Mouse (Mus musculus) right cerebral cortex, postnatal 25 days (tissue): ENCODE results near the gene Ier3.

Source experiments
- DNase-seq: peaks from one replicate; pipeline ENCODE4 v3.0.0; 2022

The Ier3 gene

DNA sequence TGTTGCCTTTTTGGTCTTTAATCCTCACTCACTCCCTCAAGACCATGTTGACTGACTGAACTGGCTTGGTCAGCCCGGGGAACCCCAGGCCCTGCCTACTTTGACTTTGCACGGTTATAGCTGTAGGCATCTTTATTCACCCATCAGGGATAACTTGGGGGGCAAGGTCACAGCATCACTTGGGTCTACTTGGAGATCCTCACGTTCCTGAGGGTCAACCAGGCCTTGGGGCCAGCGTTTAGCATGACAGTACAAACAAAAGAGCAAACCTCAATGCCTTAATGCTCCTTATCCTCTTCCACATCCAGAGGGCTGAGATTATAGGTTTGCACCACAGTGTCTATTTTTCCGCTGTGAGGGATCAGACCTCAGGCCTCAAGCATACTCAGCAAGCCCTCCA is 9.2 kb upstream of the Ier3 start:
- no peak for DNase-seq

DNA sequence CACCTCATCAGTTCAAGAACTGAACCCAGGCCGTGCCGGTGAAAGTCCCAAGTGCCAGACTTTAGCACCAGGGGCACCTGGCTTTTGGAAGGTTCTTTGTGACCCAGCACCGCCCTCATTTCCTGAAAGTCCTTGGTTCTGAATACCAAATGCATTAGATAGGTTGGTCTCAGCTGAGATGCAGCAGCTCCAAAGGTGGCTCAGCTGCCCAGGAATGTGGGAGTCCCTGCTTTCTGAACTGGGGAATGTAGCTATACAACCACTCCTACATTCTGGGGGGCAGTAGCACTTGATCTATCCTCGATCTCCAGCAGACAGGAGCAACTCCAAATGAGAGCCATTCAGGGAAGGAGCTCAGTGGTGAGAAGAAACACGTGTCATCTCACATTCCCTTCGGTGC is 8.7 kb upstream of the Ier3 start:
- no peak for DNase-seq

DNA sequence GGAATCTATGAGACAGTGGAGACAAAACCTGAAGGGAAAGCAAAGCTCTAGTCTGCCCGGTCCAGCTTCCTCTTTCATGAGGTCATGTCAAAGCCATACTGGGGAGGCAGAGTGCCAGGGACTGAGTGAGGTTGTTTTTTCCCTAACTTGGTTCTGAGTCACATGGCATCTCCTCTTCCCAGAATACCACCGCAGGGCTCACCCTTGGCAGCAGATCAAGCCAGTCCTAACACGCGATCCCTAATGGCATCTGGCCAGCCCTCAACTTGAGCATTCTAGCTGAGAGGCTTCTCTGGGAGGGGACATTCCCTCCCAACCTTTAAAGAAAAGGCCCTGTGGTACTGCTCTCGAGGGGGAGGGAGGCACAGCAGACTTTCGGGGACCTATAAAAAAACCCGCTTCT is 8.2 kb upstream of the Ier3 start:
- DNase-seq = no peak

DNA sequence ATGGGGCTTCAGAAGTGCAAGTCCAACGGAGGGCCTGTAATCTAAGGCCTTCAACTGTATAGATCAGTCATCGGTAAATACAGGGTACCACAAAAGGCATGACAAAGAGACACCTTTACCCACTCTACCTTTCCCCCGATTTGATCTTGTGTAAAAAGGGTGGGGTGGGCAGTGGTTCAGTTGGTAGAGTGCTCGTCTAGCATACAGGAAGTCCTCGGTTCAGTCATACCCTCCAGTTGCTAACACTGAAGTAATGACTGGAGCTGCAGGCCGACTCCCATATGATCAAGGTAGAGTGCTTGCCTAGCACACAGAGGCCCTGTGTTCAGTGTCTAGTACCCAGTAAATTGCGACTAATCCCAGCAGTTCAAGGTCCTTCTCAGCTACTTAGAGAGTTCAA is 7.8 kb upstream of the Ier3 start:
- no peak for DNase-seq

DNA sequence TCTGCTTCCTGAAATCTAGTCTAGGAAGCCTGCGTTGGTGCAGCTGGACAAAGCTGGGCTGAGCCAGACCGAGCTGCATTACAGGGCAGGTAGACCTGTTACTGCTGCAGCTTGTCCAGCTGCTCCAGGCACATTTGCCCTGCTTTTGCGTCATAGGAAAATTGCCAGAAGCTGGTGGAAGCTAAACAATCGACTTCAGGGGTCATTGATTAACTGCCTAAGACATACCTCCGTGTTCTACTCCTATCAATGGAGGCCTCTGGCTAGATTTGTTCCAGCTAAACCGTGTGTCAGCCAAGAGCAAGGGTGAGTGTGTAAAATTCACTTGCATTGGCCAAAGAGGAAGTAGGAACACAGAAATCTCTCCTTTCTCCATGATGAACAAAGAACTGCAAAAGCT is 6.8 kb upstream of the Ier3 start:
- DNase-seq = no peak

DNA sequence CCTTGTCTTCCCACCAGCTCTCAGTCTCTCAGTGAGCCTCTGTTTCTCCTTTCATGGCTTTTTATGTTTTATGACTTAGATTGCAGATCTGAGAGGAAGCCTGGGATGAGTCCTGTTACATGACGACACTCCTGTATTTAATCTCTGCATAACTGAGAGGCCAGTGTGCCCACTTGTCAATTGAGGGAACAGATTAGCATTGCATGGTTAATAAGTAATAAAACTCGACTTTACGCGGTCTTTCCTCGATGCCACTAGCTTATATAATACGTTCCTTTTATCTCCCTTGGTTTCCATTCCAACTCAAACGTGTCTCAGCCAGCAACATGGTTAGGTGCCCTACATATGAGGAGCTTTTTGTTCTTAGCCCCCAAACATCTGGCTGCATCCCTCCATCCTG is 5.6 kb upstream of the Ier3 start:
- DNase-seq = no peak

DNA sequence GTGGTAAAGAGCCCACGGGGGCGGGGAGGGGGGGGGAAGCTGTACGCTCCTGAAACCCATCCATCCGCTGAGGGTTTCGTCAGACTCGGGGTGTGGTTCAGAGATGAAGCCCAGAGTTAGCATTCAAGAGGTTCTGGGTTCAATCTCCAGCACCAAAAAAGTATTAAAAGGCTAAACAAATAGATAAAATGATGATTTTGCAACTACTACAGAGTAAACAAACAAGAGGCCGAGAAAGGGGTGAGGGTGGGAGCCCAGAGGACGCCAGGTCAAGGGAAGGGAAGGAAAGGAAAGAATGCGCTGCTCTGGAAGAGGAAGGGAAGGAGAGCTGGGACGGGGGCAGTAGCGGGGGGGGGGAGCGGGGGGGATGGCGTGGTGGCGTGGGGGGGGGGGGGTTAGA is 4.8 kb upstream of the Ier3 start:
- DNase-seq = no peak

DNA sequence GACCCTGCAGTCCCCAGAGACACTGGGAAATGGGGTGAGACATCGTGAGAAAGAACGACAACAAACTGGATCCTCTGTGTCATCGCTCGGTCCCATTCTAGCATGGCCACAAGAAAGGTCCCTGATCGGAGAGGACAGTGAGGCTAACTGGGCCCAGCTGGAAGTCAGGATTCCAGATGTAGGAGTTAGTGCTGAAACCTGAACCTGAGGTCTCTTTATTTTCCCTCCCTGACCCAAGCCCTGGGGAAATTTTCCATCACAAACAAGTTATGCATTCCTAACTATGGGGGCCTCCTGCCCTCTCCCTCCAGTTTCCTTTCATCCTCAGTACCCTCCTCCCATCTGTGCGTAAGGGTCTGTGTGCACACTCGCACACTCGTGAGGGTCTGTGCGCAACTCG is 4.3 kb upstream of the Ier3 start:
- no peak for DNase-seq

DNA sequence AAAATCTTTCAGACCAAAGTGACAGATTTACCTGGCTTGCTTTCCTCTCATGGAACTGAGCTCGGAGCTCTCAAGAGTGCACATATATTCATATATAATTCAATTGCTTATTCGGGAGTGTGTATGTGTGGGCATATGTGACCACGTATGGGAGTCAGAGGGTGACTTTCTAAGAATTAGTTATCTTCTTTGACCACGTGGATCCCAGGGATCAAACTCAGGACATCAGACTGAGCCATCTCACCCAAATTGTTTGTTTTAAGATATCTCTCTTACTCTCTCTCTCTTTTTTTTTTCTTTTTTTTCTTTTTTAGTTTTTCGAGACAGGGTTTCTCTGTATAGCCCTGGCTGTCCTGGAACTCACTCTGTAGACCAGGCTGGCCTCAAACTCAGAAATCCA is 1.4 kb upstream of the Ier3 start:
- no peak for DNase-seq

DNA sequence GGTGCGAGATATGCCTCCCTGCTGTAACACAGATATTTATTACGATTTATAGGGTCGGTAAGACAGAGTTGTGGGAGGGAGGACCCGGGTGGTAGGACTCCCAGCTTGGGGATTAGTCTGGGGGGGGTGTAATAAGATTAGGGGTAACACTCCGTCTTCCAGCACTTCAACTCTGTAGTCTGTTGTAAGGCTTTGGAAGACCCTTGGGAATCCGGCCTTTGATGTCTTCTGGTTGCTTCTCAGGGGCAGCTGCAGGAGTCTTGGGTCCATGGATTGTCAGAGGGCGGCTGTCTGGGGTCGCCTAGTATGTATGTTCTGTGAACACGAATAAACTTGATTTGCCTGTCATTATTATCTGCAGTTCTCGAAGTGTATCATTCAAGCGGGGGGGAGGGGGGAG is 1.1 kb downstream of the Ier3 start:
- no peak for DNase-seq

DNA sequence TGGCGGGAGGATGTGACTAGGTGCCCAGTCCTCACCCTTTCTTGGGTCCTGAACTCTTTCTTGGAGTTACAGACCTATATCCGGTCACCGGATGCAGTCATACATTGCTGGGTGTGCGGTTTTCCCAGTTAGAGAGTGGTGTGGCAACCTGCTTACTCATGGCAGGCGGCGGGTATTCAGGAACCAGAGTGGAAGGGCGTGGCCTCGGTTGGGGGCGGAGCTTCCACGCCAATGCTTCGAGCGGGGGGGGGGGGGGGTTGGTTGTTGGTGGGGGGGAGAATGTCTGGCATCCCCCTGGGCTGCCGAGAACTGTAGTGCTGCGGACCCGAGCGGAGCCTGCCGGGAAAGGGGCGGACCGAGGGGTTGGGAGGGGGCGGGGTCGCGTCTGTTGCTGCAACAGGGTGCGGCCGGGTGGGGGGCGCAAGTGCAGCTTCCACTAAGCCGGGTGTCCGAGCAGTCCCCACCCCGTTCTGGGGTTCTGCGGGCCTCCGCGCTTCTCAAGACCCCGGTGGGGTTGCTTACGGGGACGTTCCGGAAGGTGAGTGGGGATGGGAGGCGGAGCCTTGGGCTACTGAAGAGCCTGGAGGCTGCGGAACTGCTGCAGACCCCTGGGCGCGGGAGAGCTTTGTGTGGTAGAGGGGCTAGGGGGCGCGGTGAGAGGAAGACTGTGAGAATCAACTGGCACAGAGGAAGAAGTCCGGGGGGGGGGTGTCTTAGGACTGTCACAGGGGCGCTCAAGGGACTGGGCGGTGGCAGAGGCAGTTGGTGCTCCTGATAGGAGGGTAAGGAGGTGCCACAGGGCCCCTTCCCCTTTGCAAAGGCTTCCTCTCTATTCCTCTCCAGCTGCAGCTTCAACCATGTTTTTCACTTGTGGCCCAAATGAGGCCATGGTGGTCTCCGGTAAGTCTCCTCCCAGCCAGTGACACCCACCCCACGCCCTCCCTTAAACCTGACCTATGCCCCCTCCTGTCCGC is 1.8 kb downstream of the Ier3 start, which contains the start of gene Flot1:
Gene Flot1 (plus strand): TSS at position 267 of the 974 bp plus-strand sequence.
- peak; percentile 77 for DNase-seq

DNA sequence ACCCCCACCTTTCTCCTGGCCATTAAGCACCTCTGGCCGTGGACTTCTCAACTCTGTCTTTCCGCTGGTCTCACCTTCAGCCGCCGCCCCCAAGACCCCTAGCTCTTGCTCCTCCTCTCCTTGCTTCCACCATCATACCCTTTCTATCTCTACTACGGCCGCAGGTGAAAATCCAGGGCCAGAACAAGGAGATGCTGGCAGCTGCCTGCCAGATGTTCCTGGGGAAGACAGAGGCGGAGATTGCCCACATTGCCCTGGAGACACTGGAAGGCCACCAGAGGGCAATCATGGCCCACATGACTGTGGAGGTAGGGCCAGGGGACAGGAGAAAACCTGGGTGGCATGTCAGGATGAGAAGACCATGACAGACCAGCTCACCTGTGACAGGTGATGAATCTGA is 2.9 kb downstream of the Ier3 start:
- DNase-seq = no peak

DNA sequence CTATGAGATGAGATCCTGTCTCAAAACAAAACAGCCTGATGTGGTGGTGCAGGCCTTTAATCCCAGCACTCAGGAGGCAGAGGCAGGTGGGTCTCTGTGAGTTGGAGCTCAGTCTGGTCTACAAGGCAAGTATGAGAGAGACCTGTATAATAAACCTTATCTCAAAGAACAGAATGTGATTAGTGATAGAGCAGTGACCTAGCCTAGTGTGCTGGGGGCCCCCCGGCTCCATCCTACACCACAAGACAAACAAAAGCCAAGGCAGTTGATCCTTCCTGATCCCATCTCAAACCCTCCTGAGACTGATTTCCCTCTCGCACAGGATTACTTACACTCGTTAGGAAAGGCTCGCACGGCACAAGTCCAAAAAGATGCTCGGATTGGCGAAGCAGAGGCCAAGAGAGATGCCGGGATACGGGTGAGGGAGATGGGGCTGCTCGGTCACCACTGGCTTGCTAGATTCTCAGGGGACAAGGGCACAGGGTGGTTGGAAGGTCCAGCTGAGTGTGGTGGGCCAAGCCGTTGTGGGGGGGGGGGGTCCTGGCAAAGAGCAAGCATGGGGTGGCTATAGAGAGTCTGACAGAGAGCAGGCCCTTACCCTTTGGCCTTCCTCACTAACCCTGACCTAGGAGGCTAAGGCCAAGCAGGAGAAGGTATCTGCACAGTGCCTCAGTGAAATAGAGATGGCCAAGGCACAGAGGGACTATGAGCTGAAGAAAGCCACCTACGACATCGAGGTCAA is 3.8 kb downstream of the Ier3 start:
- DNase-seq = no peak

DNA sequence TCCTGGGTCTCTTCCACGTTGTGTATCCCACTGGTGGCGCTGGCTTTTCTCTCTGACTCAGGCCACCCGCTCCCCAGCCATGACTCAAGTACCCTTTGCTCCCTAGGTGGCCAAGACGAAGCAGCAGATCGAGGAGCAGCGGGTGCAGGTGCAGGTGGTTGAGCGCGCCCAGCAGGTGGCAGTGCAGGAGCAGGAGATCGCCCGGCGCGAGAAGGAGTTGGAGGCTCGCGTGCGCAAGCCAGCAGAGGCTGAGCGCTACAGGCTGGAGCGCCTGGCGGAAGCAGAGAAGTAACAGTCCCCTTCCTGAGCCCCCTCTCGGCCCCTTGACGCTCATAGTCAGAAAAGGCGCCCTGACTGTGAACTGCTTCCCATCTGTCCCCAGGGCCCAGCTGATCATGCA is 8.3 kb downstream of the Ier3 start:
- DNase-seq = peak; percentile 84

DNA sequence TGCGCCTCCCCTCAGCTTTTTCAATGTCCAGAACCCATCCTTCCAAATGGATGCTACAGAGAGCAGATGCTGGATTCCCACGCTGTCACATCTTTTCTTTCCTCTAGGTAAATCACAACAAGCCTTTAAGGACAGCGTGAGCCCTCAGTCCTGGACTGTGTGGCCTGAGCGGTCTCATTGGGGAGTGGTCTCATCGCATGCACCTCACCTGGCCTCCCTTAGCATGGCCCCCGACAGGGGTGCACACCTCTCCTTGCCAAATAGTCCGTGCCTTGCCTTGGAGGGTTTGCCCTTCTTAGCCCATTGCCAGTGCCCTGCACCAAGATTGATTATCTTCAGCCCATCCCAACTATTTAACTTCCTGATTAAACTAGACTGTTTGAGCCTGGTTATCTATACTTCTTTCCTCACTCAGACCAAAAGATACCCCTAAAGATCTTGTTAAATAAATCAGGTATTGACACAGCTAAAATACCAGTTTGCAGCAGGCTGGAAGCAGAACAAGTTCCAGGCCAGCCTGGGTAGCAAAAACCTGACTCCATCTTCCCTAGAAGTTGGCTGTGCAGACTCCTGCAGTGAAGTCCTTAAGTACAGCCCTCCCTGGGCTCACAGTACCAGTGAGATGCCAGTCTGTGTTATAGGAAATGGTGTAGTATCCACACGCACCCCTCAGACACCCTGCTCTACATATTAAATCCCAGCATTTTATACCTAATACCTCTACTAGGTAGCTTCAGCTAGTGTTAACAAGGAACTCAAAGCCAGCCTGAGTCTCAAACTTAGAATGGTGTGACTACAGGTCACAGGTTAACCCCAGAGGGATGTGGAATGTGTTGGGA is 11.1 kb downstream of the Ier3 start:
- DNase-seq = no peak

DNA sequence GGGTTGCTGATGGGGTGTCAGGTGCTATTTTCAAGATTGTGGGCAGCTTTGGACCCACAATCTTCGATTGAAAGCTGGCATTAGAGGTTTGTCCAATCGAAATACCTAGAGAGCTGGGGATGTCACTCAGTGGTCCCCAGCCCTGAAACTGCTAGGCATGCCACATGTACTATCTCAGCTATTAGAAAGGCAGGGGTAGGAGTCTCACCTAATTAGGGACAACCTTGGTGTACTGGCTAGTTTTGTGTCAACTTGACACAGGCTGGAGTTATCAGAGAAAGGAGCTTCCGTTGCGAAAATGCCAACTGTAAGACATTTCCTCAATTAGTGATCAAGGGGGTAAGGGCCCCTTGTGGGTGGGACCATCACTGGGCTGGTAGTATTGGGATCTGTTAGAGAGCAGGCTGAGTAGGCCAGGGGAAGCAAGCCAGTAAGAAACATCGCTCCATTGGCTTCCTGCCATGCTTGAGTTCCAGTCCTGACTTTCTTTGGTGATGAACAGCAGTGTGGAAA is 11.8 kb downstream of the Ier3 start:
- DNase-seq = no peak

DNA sequence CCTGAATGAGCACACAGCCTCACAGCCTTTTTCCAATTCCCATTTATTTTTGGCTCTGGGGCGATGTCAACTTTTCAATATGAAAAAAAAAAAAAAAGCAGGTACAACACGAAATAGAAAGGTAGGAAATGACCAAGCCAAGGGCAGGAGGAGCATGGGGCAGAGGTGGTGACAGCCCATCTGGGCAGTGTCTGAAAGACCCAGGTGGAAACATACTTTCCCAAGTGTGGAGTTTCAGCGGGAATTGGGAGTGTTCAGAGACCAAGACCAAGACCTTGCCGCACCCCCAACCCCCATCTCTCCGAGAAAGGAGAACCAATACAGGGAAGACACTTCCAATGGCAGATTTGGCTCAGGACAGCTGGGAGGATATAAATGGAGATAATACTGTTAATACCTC is 12.4 kb downstream of the Ier3 start:
- DNase-seq = no peak

DNA sequence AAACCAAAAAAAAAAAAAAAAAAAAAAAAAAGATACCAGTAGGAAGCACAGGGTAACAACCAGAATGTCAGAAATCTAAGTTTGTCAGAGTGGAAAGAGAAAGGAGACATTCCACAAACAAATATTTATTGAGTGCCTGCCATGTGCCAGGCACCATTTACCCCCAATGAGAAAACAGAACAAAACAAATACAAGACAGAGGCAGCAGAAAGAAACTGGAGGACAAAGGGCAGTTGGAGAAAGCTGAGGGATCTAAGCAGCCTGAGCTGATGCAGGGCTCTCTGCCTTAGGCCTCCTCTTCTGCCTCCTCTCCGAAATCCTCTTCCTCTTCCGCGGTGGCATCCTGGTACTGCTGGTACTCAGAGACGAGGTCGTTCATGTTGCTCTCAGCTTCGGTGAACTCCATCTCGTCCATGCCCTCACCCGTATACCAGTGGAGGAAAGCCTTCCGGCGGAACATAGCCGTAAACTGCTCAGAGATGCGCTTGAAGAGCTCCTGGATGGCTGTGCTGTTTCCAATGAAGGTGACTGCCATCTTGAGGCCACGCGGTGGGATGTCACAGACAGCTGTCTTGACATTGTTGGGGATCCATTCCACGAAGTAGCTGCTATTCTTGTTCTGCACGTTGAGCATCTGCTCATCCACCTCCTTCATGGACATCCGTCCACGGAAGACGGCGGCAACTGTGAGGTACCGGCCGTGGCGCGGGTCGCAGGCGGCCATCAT is 13.4 kb downstream of the Ier3 start:
- DNase-seq = peak; percentile 63

DNA sequence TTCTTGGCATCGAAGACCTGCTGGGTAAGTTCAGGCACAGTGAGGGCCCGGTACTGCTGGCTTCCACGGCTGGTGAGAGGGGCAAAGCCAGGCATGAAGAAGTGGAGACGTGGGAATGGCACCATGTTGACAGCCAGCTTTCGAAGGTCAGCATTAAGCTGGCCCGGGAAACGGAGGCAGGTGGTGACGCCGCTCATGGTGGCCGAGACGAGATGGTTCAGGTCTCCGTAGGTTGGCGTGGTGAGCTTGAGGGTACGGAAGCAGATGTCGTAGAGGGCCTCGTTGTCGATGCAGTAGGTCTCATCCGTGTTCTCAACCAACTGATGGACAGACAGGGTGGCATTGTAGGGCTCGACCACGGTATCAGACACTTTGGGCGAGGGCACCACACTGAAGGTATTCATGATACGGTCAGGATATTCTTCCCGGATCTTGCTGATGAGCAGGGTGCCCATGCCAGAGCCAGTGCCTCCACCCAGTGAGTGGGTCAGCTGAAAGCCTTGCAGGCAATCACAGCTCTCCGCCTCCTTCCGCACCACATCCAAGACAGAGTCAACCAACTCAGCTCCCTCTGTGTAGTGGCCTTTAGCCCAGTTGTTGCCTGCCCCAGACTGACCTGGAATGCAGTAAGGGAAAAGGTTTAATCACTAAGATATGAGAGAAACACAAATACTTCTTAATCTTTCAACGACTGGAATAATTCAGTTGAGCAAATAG is 14.1 kb downstream of the Ier3 start:
- DNase-seq = no peak

DNA sequence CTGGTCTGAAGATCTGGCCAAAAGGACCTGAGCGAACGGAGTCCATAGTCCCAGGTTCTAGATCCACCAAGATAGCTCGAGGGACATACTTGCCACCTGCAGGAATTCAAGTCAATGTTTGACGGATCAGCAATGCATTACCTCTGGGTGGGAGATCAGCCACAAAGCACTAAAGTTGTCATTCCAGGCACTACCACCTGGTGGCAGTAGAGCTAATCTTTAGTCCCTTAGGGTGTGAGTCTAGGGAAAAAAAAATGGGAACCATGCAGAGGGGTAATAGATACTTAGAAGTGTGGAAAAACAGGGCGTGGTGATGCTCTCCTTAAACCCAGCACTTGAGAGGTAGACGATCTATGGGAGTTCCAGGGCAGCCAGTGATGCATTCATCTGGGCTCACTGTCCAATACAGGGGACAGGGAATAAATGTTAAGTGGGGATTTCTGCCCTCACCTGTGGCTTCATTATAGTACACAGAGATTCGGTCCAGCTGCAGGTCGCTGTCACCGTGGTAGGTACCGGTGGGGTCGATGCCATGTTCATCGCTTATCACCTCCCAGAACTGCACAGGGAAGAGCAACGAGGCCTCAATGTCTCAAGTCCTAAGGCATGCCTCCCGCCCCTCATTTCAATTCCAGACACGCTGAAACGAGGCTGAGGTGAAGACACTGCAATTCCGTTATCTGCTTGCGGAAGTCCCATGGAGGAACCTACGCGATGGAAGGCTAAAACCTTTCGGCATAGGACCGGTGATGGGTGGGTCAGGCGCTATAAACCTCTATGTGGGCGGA is 14.9 kb downstream of the Ier3 start:
- DNase-seq = peak; percentile 79

DNA sequence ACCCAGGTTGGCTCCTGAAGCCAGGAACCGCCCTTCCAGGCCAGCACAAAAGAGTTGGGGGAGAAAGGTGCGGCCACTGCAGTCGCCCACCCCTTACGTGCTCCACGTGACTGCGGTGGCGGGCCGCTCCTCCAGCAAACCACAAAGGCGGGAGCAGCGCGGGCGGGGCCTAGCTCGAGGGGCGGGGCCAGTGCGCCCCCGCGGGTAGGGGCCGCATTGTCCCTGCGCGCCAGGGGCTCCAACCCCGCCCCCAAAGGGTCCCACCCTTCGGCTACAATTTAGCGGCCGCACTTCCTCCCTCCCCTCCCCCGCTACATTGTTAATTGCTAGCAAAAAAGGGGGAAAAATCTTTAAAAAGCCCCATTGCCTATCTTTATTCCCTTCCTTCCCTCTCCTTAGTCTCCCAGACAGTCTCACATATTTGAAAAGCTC is 15.5 kb downstream of the Ier3 start:
- DNase-seq = peak; percentile 88
